Mouse (Mus musculus) left cerebral cortex, adult 2 months (tissue): ENCODE measurements around the gene Epor. TPM values are rescaled to one million over a fixed set of nuclear protein-coding genes. Genes with fewer than 3 reads are reported as not detected.

ENCODE experiments used
- DNase-seq, 2 experiments: peaks; one replicate each; pipeline ENCODE4 v3.0.0; 2021 to 2022; ENCODE audit warnings: low spot score in 2 of 2, mixed read lengths in 1 of 2; ENCODE audit errors: extremely low spot score in 1 of 2
- H3K27ac ChIP-seq: fragments of 200-600 bp; 2 replicates; pipeline ENCODE4 v1.8.1; 2022
- H3K4me3 ChIP-seq: fragments of 200-600 bp; 2 replicates; pipeline ENCODE4 v1.8.1; 2022
- CTCF ChIP-seq: fragments of 200-600 bp; IDR thresholded peaks from 2 replicates; pipeline ENCODE4 v1.8.1; 2022; ENCODE audit warnings: antibody characterized with exemption, mild to moderate bottlenecking, moderate library complexity
- intact Hi-C: fragments of 180-260 bp; cut with DNase I; formaldehyde crosslinking; loops from one replicate; pipeline ENCODE4 v1.15.1; 2025
- total RNA-seq, 2 experiments: library from RNA; stranded (reverse); gene quantifications; 2 replicates each; pipeline ENCODE4 v1.2.3; 2021

Epor gene
- total RNA-seq, 2 experiments from 2014 or later: 10.2 to 12.1 TPM

DNA sequence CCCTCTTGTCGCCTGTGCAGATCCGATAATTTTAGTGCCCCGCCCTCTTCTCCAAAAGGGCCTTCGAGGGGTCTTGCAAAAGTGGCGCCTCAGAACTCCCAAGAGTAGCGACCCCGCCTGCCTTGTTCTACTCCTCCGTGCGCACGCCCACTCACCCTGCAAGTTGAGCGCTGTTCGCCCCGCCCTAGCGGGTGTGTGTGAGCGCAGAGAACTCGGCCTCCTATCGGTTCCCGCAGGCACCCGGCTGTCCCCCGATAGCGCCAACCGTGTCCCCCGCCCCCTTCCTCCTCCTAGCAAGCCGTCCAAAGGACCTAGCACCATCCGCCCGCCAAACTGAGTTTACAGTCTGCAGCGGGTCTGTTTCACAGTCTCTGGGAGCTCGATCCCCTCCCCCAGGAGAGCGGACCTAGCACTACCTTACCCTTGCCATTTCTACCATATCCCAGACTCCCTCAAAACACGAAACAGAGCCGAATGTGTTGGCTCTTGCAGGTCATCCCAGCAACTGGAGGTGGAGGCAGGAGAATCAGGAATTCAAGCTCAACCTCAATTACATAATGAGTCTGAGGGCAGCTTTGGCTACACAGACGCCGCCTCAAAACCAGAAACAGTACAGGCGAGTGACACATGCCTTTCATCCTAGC is 768 bp downstream of the Epor start:
- H3K4me3 ChIP-seq: peak overlapping the region; percentile 47
- peak; percentile 22; the same call in 1 of the 2 replicates for TF ChIP-seq CTCF
- peak; percentile 78 to 83 for DNase-seq
- peak overlapping the region; percentile 70 for H3K27ac ChIP-seq
- intact Hi-C loops: loop anchor here (2.0 kb wide), 2 partner anchors 40 to 46 kb away; partner anchors contain the start of genes Ccdc151 and Prkcsh

DNA sequence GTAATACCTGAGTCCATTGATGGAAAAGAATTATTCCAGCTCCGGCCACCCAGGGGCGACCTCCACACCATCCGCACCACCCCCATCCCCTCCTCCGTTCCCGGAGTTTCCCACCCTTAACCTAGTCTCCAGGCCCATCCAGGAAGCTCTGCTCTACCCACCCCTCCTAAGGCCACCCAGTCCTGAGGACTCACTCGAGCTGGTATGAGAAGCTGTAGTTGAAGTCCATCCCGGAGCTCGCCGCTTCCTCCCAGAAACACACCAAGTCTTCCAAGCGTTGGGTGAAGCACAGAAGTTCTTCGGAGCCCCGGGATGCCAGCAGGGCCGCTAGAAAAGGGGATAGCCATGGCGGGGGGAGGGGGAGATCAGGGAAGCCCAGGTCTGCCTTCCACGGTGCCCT is 1.3 kb downstream of the Epor start:
- intact Hi-C loops: loop anchor here (2.0 kb wide), 2 partner anchors 41 to 45 kb away; partner anchors contain the start of genes Ccdc151 and Prkcsh
- peak overlapping the region; percentile 47 for H3K4me3 ChIP-seq
- peak overlapping the region; percentile 70 for H3K27ac ChIP-seq
- DNase-seq: no peak
- no peak; the same call in 1 of the 2 replicates for TF ChIP-seq CTCF

- intact Hi-C loops: no loop called here
These were observed 1.8 kb downstream of the Epor start for GRCm38 (mm10) chr9:21961366-21961980.

DNA sequence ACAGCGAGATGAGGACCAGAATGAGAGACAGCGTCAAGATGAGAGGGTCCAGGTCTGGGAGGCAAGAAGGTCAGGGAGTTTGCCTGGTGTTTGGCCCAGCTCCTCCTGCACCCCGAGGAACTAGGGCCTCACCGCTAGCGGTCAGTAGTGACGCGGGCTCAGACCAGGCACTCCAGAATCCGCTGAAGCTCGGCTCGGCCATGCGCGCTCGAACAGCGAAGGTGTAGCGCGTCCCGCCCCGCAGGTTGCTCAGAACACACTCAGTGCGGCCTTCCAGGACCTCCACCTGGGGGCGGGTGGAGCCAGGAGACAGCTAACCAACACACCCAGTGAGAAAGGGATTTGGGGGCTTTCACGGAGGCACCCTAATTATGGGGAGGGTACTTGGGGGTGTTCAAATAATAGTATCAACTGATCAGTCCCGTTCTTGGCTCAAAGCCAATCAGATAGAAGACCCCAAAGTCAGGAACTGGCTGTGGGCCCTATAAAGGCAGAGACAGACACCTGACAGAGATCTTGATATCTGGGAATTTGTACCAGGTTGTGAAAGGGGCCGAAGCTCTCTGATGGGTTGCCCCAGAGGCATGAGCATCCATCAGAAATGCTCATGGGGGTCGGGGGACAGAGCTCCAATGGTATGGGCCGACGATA is 2.6 kb downstream of the Epor start:
- Histone ChIP-seq H3K27ac (peak overlapping the region; percentile 2; the same call in 1 of the 2 replicates), H3K4me3 (no peak overlapping the region)
- intact Hi-C loops: no loop called here

More at GRCm38 (mm10) chr9:21961366-21961980, 1.8 kb downstream of the Epor start:
- Histone ChIP-seq H3K4me3 (peak overlapping the region; percentile 47), H3K27ac (peak overlapping the region; percentile 70; the same call in 1 of the 2 replicates)
- peak in 1 of 2 experiments; percentile 33 for DNase-seq
- TF ChIP-seq CTCF: no peak

GRCm38 (mm10) chr9:21960135-21960534 is 3.2 kb downstream of the Epor start:
- intact Hi-C loops: no loop called here

More for the DNA sequence above, 2.6 kb downstream of the Epor start:
- no peak; the same call in 1 of the 2 replicates for TF ChIP-seq CTCF
- DNase-seq: no peak

DNA sequence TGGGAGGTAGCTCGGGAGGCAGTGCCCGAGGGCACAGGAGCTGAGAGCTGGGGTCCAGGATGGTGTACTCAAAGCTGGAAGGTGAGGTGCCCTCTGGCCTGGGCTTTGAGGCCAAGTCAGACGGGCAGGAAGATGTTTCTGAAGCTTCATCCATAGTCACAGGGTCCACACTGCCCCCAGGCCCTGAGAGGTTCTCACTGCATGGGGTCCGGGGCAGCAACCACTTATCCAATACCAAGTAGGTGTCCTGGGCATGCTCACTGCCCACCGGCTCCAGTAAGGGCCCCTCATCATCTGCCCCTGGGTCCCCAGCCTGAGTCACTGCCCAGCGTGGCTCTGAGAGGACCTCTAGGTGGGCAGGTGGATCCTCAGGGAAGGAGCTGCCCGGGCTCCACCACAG is 4.1 kb downstream of the Epor start:
- H3K27ac ChIP-seq: no peak overlapping the region
- H3K4me3 ChIP-seq: no peak overlapping the region
- no peak for TF ChIP-seq CTCF
- intact Hi-C loops: no loop called here
- DNase-seq: no peak

More at GRCm38 (mm10) chr9:21960135-21960534, 3.2 kb downstream of the Epor start:
- no peak for DNase-seq
- TF ChIP-seq CTCF: no peak
- H3K27ac ChIP-seq: 0 out of 2 replicates have a peak overlapping the region, but pooled peaks have one; percentile 2
- no peak overlapping the region for H3K4me3 ChIP-seq

- H3K27ac ChIP-seq: no peak overlapping the region
- no peak for DNase-seq
- TF ChIP-seq CTCF: no peak
- intact Hi-C loops: no loop called here
- H3K4me3 ChIP-seq: no peak overlapping the region
These were observed 4.9 kb downstream of the Epor start for GRCm38 (mm10) chr9:21958372-21958771.

GRCm38 (mm10) chr9:21955570-21956281 is 7.6 kb downstream of the Epor start, which contains the start of gene Swsap1:
Gene Swsap1, plus strand, starts transcription at chr9:21955755.
- H3K4me3 ChIP-seq: peak within 1 kb of the TSS; percentile 63
- peak; percentile 99 for DNase-seq
- intact Hi-C loops: no loop called here
- TF ChIP-seq CTCF: no peak
- peak within 1 kb of the TSS; percentile 92 for H3K27ac ChIP-seq

GRCm38 (mm10) chr9:21955225-21955569 is 8.1 kb downstream of the Epor start:
- H3K27ac ChIP-seq: peak overlapping the region; percentile 92
- H3K4me3 ChIP-seq: peak overlapping the region; percentile 63
- TF ChIP-seq CTCF: peak; percentile 29
- no peak for DNase-seq
- intact Hi-C loops: no loop called here

GRCm38 (mm10) chr9:21954635-21955034 is 8.7 kb downstream of the Epor start:
- Histone ChIP-seq H3K27ac (peak overlapping the region; percentile 92), H3K4me3 (no peak overlapping the region)
- intact Hi-C loops: no loop called here
- no peak for TF ChIP-seq CTCF
- no peak for DNase-seq

DNA sequence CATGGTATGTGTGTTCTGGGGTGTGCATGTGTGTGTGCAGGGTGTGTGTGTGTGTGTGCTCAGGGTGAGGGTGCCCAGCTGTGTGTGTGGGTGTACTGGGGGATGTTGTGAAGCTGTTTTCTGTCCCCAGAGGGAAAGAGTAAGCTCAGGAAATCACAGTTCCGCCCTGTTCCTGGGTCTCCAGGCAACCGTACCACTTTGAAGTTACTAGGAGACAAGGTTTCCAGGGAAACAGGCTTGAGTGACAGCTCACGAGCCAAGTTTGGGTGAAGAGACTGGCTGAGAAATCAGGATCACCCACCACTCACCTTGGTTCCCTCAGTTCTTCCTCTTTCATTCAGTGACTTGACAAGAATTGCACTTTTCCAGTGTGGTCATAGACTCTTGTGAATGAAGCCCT is 9.7 kb downstream of the Epor start:
- peak; percentile 57 to 67 for DNase-seq

More for the DNA sequence above, 9.7 kb downstream of the Epor start:
- intact Hi-C loops: no loop called here
- TF ChIP-seq CTCF: no peak
- Histone ChIP-seq H3K27ac (peak overlapping the region; percentile 71; the same call in 1 of the 2 replicates), H3K4me3 (no peak overlapping the region)
